Mouse (Mus musculus) brain, embryonic 14.5 days (tissue): ENCODE measurements around the gene Adgrb2.

Experiments used
- CTCF ChIP-seq: fragments of 200-500 bp; IDR thresholded peaks from 2 replicates; pipeline ENCODE4 v1.5.1; 2012; ENCODE audit warnings: inconsistent platforms, mild to moderate bottlenecking, moderate library complexity, borderline replicate concordance; ENCODE audit not compliant: insufficient read depth, insufficient read length; ENCODE audit errors: extremely low read depth
- POLR2A ChIP-seq: fragments of 200-500 bp; IDR thresholded peaks from 2 replicates; pipeline ENCODE4 v1.6.1; 2012; ENCODE audit warnings: mild to moderate bottlenecking, inconsistent platforms, borderline replicate concordance; ENCODE audit not compliant: poor library complexity, insufficient read depth, insufficient read length, severe bottlenecking; ENCODE audit errors: extremely low read depth

GRCm38 (mm10) chr4:129966201-129966600 lies 18.5 kb upstream of the Adgrb2 start:
- TF ChIP-seq POLR2A = no peak
- no peak for TF ChIP-seq CTCF
